Mouse (Mus musculus) bone marrow macrophage, adult 2 months (primary cell): Measurements from ENCODE around the gene Abcd4.

Experiments
- CTCF ChIP-seq: IDR thresholded peaks from 2 replicates; pipeline ENCODE4 v1.5.1; 2012; ENCODE audit warnings: low read depth, mild to moderate bottlenecking, low read length, moderate library complexity
- POLR2A ChIP-seq: IDR thresholded peaks from 2 replicates; pipeline ENCODE4 v1.6.1; 2012; ENCODE audit warnings: mild to moderate bottlenecking, low read depth, low read length, borderline replicate concordance

DNA sequence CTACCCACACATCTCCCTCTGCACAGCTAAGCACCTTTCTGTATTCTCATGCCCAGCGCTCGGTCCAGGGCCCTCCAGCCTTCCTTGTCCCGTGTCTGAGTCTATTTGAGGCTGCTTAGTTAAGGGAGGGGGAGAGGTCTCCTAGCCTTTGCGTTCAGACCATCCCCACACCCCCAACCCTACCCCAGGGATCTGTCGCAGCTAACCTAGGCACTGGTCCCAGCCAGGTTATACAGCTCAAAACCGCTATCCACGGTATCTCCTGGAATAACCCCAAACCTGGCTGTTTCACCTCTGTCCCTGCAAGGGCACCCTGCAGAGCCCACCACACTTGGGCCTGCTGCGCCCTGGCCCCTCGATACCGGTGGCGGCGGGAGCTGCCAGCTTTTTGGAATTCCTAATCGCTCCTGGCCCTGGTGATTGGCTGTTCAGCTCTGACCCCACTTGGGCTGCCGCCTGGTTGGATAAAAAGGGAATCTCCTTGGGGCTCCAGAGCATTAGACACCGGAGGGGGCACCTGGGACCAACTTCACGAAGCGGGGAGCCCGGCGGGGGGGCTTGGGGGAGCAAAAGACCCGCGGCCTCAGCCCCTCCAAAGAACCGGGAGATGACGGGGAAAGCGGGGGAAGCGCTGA, 47.8 kb downstream of the Abcd4 start, which contains the start of gene Vsx2:
- TF ChIP-seq CTCF (no peak), POLR2A (no peak)
